Comparison of ENCODE assay signal across 1 mouse cellular context in the genomic region with DNA sequence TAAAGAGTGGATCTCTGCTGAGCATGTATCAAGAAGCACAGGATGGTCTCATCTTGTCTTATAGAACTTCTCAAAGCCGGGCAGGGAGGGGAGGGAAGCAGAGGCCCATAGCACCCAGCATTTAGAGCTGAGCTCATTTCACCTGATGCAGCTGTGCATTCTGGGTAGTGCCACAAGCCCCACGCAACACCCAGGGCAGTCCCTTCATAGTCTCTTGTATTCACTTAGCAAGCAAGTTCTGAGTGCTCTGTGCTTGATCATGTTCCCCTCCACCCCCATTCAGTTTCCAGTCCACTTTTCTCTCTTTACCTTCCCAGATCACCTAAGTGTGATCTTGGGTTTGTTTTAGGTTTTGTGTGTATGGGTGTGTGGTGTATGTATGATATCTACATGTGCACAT.
TF ChIP-seq lines count a peak whose summit lies in the region.

No protein-coding gene starts in this region.

TF ChIP-seq in CH12.LX, 34 proteins besides CTCF, POLR2A, EP300 and RAD21 (continued from another document):
- no peak for TF ChIP-seq ZC3H11A (IDR thresholded peaks at IDR 0.05; ENCODE audit: low read depth, low read length)
- no peak for TF ChIP-seq POLR2AphosphoS2 (IDR thresholded peaks at IDR 0.05; ENCODE audit: low read depth, low read length)
- TF ChIP-seq SMC3 (IDR thresholded peaks at IDR 0.05; ENCODE audit: low read depth, low read length), result peak; percentile 19; the same call in 1 of the 2 replicates
